Mouse (Mus musculus): Measurements from ENCODE around the gene Brca2. TPM values are rescaled to one million over a fixed set of nuclear protein-coding genes. Genes with fewer than 3 reads are reported as not detected.

The Brca2 gene
- total RNA-seq, 2 experiments from 2014 or later: 2.5 to 3.0 TPM

- DNase-seq (ENCODE audit: low spot score in 2 of 2): no peak
Measured at GRCm38 (mm10) chr5:150595366-150596016, 73.1 kb downstream of the Brca2 start.

DNA sequence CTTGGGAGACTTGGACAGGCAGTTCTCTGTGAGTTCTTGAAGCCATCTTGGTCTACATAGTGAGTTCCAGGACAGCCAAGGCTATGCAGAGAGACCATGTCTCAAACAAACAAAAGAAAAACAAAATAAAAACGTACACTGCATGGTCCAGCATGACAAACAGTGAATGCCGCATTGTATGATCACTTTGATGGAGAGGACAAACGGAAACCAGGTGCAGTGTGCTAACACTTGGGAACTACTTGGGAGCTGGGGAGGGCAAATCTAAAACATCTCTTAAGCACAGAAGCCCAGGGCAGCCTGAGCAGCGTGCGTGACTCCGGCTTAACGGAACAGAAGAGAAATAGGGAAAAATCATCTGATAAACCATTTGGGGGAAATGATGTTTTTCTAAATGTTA lies 74.7 kb downstream of the Brca2 start, which contains the start of gene N4bp2l1:
Gene N4bp2l1, minus strand, starts transcription at position 101 of the 400 bp plus-strand sequence.
- DNase-seq (ENCODE audit: low spot score in 2 of 2): no peak

GRCm38 (mm10) chr5:150598202-150599119 lies 76.0 kb downstream of the Brca2 start:
- no peak for DNase-seq (ENCODE audit: low spot score in 2 of 2)

GRCm38 (mm10) chr5:150599301-150600294 lies 77.2 kb downstream of the Brca2 start:
- no peak for DNase-seq (ENCODE audit: low spot score in 2 of 2)

- peak; percentile 37 to 49 for DNase-seq (ENCODE audit: low spot score in 2 of 2)
Measured at GRCm38 (mm10) chr5:150600554-150601440, 78.4 kb downstream of the Brca2 start.

GRCm38 (mm10) chr5:150601441-150602230 lies 79.2 kb downstream of the Brca2 start:
- no peak for DNase-seq (ENCODE audit: low spot score in 2 of 2)

DNA sequence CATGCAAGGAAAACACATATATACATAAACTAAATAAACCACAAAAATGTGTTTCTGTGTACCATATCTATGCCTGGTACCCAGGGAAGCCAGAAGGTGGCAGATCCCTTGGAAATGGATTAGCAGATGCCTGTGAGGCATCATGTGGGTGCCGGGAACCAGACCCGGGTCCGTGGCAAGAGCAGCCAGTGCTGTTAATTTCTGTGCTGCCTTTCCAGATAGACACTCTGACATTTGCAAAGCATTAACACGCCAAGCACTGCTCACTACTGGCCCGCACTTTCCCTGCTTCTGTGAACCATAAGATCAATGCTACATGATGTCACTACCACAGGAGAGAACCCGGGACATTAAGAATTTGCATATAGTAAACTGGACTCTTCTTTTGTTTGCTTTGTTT lies 83.7 kb downstream of the Brca2 start:
- no peak for DNase-seq (ENCODE audit: low spot score in 2 of 2)

GRCm38 (mm10) chr5:150607631-150608030 lies 85.2 kb downstream of the Brca2 start:
- no peak for DNase-seq (ENCODE audit: low spot score in 2 of 2)

DNA sequence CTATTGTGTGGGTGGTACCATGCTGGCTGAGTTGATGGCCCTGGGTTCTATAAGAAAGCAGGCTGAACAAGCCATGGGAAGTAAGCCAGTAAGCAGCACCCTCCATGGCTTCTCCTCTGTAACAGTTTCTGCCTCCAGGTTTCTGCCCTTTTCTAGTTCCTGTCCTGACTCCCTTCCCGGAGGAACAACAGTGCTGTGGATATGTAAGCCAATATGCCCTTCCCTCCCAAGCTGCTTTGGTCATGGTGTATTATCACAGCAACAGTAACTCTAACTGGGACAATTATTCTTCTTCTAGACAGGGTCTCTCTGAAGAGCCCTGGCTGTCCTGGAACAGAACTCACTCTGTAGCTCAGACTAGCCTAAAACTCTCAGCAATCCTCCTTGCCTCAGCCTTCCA lies 88.7 kb downstream of the Brca2 start:
- no peak for DNase-seq (ENCODE audit: low spot score in 2 of 2)

GRCm38 (mm10) chr5:150611697-150612096 lies 89.3 kb downstream of the Brca2 start:
- peak in 1 of 2 experiments; percentile 22 for DNase-seq (ENCODE audit: low spot score in 2 of 2)

- no peak for DNase-seq (ENCODE audit: low spot score in 2 of 2)
Measured at GRCm38 (mm10) chr5:150614054-150614453, 91.6 kb downstream of the Brca2 start.

DNA sequence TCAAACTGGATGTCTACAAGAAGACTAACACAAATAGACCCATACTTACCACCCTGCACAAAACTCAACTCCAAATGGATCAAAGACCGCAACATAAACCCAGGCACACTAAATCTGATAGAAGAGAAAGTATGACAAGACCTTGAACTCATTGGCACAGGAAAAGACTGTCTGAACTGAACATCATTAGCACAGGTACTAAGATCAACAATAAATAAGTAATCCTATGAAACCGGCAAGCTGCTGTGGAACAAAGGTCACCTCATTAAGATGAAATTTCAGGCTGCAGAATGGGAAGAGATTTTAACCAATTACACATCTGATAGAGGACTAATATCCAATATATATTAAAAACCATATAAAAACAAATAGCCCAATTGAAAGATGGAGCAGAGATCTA lies 93.8 kb downstream of the Brca2 start:
- no peak for DNase-seq (ENCODE audit: low spot score in 2 of 2)

GRCm38 (mm10) chr5:150616731-150617130 lies 94.3 kb downstream of the Brca2 start:
- no peak for DNase-seq (ENCODE audit: low spot score in 2 of 2)

GRCm38 (mm10) chr5:150618599-150619355 lies 96.3 kb downstream of the Brca2 start:
- DNase-seq (ENCODE audit: low spot score in 2 of 2): no peak
